In genomic region chr1:172028394-172029275, GRCm38 (mm10) we compare ENCODE assay signal across 8 mouse cellular contexts. TPM values are rescaled to one million over a fixed set of nuclear protein-coding genes. Genes with fewer than 3 reads are reported as not detected.
DNase-seq lines count a peak whose midpoint lies in the region; ATAC-seq and TF ChIP-seq lines count a peak whose summit lies in the region.

Gene Vangl2, minus strand, starts transcription at chr1:172028444.

- peak within 1 kb of the TSS; percentile 43 to 84; a peak in 2 of 4 replicates for H3K27ac ChIP-seq in heart, embryonic 14.5 days (replicated peaks in 1 of 2; ENCODE audit: control insufficient read depth in 1 of 2, insufficient read depth in 1 of 2, low read depth in 2 of 2, low read length in 2 of 2)
- no peak within 1 kb of the TSS for H3K27ac ChIP-seq in MEL (ENCODE audit: control insufficient read depth, low read depth, low read length)
- peak within 1 kb of the TSS; percentile 93 for H3K27ac ChIP-seq in hindbrain, embryonic 11.5 days (ENCODE audit: low read depth, low read length)
- no peak within 1 kb of the TSS for H3K27ac ChIP-seq in liver, embryonic 14.5 days

- no peaks in the 10 kb centered on the region for H3K79me2 ChIP-seq in MEL (ENCODE audit: control insufficient read depth, insufficient read depth, low read length, poor library complexity)

- DNase-seq in heart, adult 9 months (ENCODE audit: low spot score in 2 of 2) = no peak
- no peak for DNase-seq in MEL (ENCODE audit: low read depth, low spot score)
- DNase-seq in hindbrain, embryonic 11.5 days (ENCODE audit: low spot score) = no peak
- no peak for DNase-seq in liver, embryonic 14.5 days (ENCODE audit: low read depth in 3 of 3, low spot score in 3 of 3)
- no peak for DNase-seq in urinary bladder, adult 2 months (ENCODE audit: low spot score)
- DNase-seq in kidney, adult 9 months = no peak
- DNase-seq in gastrocnemius, postnatal 36 days = no peak

- no peaks in the 10 kb centered on the region for H3K36me3 ChIP-seq in heart, embryonic 14.5 days (ENCODE audit: control insufficient read depth, insufficient read depth, low read length)
- H3K36me3 ChIP-seq in MEL (ENCODE audit: control insufficient read depth in 1 of 2, insufficient read depth in 2 of 2, low read length in 2 of 2) = peaks cover 0 to 2% of the 10 kb centered on the region in 2 experiments; a peak in 1 of 4 replicates
- no peaks in the 10 kb centered on the region for H3K36me3 ChIP-seq in hindbrain, embryonic 11.5 days (ENCODE audit: control insufficient read depth, insufficient read depth, low read length)
- no peaks in the 10 kb centered on the region for H3K36me3 ChIP-seq in liver, embryonic 14.5 days (replicated peaks; ENCODE audit: control insufficient read depth, insufficient read depth, low read depth)

- intact Hi-C loops in gastrocnemius, postnatal 36 days (cut with DNase I) = no loop called here

- no peak for TF ChIP-seq RAD21 in MEL (IDR thresholded peaks at IDR 0.05; ENCODE audit: low read depth, low read length)

- H3K4me3 ChIP-seq in heart, embryonic 14.5 days (ENCODE audit: control insufficient read depth in 1 of 2, insufficient read depth in 1 of 2, low read depth in 1 of 2, low read length in 2 of 2) = peak within 1 kb of the TSS; percentile 42 to 95
- H3K4me3 ChIP-seq in MEL (ENCODE audit: control insufficient read depth in 1 of 2, insufficient read depth in 1 of 2, low read depth in 2 of 2, low read length in 2 of 2) = peak within 1 kb of the TSS; percentile 41 to 73
- peak within 1 kb of the TSS; percentile 68 for H3K4me3 ChIP-seq in hindbrain, embryonic 11.5 days (ENCODE audit: low read depth, low read length)
- peak within 1 kb of the TSS; percentile 12 to 54 for H3K4me3 ChIP-seq in liver, embryonic 14.5 days (ENCODE audit: insufficient read depth in 1 of 2, low read depth in 2 of 2, low read length in 2 of 2)

- peak within 1 kb of the TSS; percentile 93 for H3K9ac ChIP-seq in heart, embryonic 14.5 days (ENCODE audit: low read length)
- peak within 1 kb of the TSS; percentile 66 for H3K9ac ChIP-seq in MEL (ENCODE audit: control insufficient read depth, low read depth, low read length, poor library complexity, severe bottlenecking)
- peak within 1 kb of the TSS; percentile 49 for H3K9ac ChIP-seq in hindbrain, embryonic 11.5 days (ENCODE audit: low read depth, low read length)
- peak within 1 kb of the TSS; percentile 39 for H3K9ac ChIP-seq in liver, embryonic 14.5 days (replicated peaks)

- H3K9me3 ChIP-seq in heart, embryonic 14.5 days (ENCODE audit: control insufficient read depth, low read length) = no peaks in the 10 kb centered on the region
- no peaks in the 10 kb centered on the region for H3K9me3 ChIP-seq in MEL (replicated peaks; ENCODE audit: insufficient read depth, low read length)
- no peaks in the 10 kb centered on the region for H3K9me3 ChIP-seq in hindbrain, embryonic 11.5 days (ENCODE audit: control insufficient read depth, low read length)
- H3K9me3 ChIP-seq in liver, embryonic 14.5 days (ENCODE audit: control insufficient read depth, low read length) = no peaks in the 10 kb centered on the region

- no peaks in the 10 kb centered on the region for H3K27me3 ChIP-seq in heart, embryonic 14.5 days (ENCODE audit: control insufficient read depth, insufficient read depth, low read length)
- peaks cover 3 to 10% of the 10 kb centered on the region in 2 experiments; a peak in 3 of 4 replicates for H3K27me3 ChIP-seq in MEL (ENCODE audit: control insufficient read depth in 1 of 2, insufficient read depth in 2 of 2, low read length in 2 of 2)
- no peaks in the 10 kb centered on the region for H3K27me3 ChIP-seq in hindbrain, embryonic 11.5 days (ENCODE audit: control insufficient read depth, insufficient read depth, low read length)
- H3K27me3 ChIP-seq in liver, embryonic 14.5 days (ENCODE audit: control insufficient read depth, insufficient read depth, low read length) = no peaks in the 10 kb centered on the region; the same call in 1 of the 2 replicates

- peaks cover 16 to 25% of the 10 kb centered on the region in 2 experiments for H3K4me1 ChIP-seq in heart, embryonic 14.5 days (ENCODE audit: control insufficient read depth in 2 of 2, insufficient read depth in 2 of 2, low read length in 2 of 2)
- peaks cover 0 to 7% of the 10 kb centered on the region in 2 experiments; a peak in 2 of 4 replicates for H3K4me1 ChIP-seq in MEL (ENCODE audit: control insufficient read depth in 1 of 2, insufficient read depth in 2 of 2, low read length in 2 of 2)
- H3K4me1 ChIP-seq in hindbrain, embryonic 11.5 days (replicated peaks; ENCODE audit: control insufficient read depth, insufficient read depth, low read length) = peaks cover 12% of the 10 kb centered on the region
- peaks cover 0 to 7% of the 10 kb centered on the region in 2 experiments; a peak in 2 of 4 replicates for H3K4me1 ChIP-seq in liver, embryonic 14.5 days (replicated peaks; ENCODE audit: control insufficient read depth in 2 of 2, insufficient read depth in 2 of 2, low read length in 1 of 2)

- WGBS in heart, embryonic 14.5 days = 71% methylated on average over 21 of the region's 21 CpGs
- 37% methylated on average over 21 of the region's 21 CpGs for WGBS in hindbrain, embryonic 11.5 days
- WGBS in liver, embryonic 14.5 days (ENCODE audit: insufficient replicate concordance) = 70% methylated on average over 21 of the region's 21 CpGs

- ATAC-seq in heart, embryonic 14.5 days (ENCODE audit: insufficient number of reproducible peaks, insufficient read depth, low FRiP score, low read depth) = no peak
- no peak for ATAC-seq in hindbrain, embryonic 11.5 days (ENCODE audit: low FRiP score)
- no peak for ATAC-seq in liver, embryonic 14.5 days (ENCODE audit: insufficient read depth)

- no peak for TF ChIP-seq CTCF in MEL (IDR thresholded peaks at IDR 0.05 in 2 of 3, conservative IDR thresholded peaks at IDR 0.05 in 1 of 3; ENCODE audit: control insufficient read depth in 1 of 3, insufficient read depth in 1 of 3, low read depth in 2 of 3, low read length in 3 of 3, poor library complexity in 1 of 3, severe bottlenecking in 1 of 3)
- TF ChIP-seq CTCF in liver, embryonic 14.5 days (IDR thresholded peaks at IDR 0.05; ENCODE audit: low read depth) = no peak

- no peak for TF ChIP-seq POLR2A in MEL (IDR thresholded peaks at IDR 0.05; ENCODE audit: control insufficient read depth in 1 of 2, insufficient read depth in 1 of 2, low read depth in 1 of 2, low read length in 2 of 2, poor library complexity in 1 of 2)

- no peak for TF ChIP-seq EP300 in MEL (IDR thresholded peaks at IDR 0.05; ENCODE audit: low read depth in 1 of 2, low read length in 2 of 2)
- no peak for TF ChIP-seq EP300 in liver, embryonic 14.5 days (IDR thresholded peaks at IDR 0.05; ENCODE audit: low read depth)

- H3K4me2 ChIP-seq in heart, embryonic 14.5 days (ENCODE audit: low read length) = peak within 1 kb of the TSS; percentile 69
- H3K4me2 ChIP-seq in hindbrain, embryonic 11.5 days (replicated peaks; ENCODE audit: low read depth, low read length) = peak within 1 kb of the TSS; percentile 36
- H3K4me2 ChIP-seq in liver, embryonic 14.5 days (ENCODE audit: low read depth) = peak within 1 kb of the TSS; percentile 63

TF ChIP-seq in MEL, 35 proteins besides CTCF, POLR2A, EP300 and RAD21:
- TF ChIP-seq CHD2 (IDR thresholded peaks at IDR 0.05; ENCODE audit: low read length) (no peak), JUND (IDR thresholded peaks at IDR 0.05; ENCODE audit: low read depth, low read length) (no peak), RCOR1 (IDR thresholded peaks at IDR 0.05; ENCODE audit: low read depth, low read length) (no peak), SIN3A (IDR thresholded peaks at IDR 0.05; ENCODE audit: low read length) (no peak), KAT2A (conservative IDR thresholded peaks at IDR 0.05; ENCODE audit: low read depth, low read length) (no peak), MEF2A (IDR thresholded peaks at IDR 0.05; ENCODE audit: extremely low read depth, insufficient replicate concordance, low read depth, low read length, poor library complexity, severe bottlenecking) (no peak), TBP (IDR thresholded peaks at IDR 0.05; ENCODE audit: low read depth, low read length) (no peak), MAX (IDR thresholded peaks at IDR 0.05; ENCODE audit: low read length) (no peak), MYC (IDR thresholded peaks at IDR 0.05; ENCODE audit: low read depth, low read length) (no peak), ZNF384 (IDR thresholded peaks at IDR 0.05; ENCODE audit: low read depth, low read length) (no peak), UBTF (IDR thresholded peaks at IDR 0.05; ENCODE audit: borderline replicate concordance, insufficient read depth, low read depth, low read length) (no peak), NELFE (IDR thresholded peaks at IDR 0.05; ENCODE audit: low read depth, low read length) (no peak), ETS1 (IDR thresholded peaks at IDR 0.05; ENCODE audit: low read depth, low read length) (no peak), TAL1 (IDR thresholded peaks at IDR 0.05; ENCODE audit: low read length) (no peak), USF2 (IDR thresholded peaks at IDR 0.05; ENCODE audit: borderline replicate concordance in 1 of 2, insufficient read depth in 1 of 2, low read depth in 1 of 2, low read length in 2 of 2) (no peak), POLR2AphosphoS5 (IDR thresholded peaks at IDR 0.05; ENCODE audit: borderline replicate concordance, low read depth, low read length) (no peak), ZKSCAN1 (IDR thresholded peaks at IDR 0.05; ENCODE audit: low read depth, low read length) (no peak), ZMIZ1 (IDR thresholded peaks at IDR 0.05; ENCODE audit: low read depth, low read length) (no peak)

RNA-seq across cellular contexts. Expression of gene Vangl2, which starts in this region (rescaled TPM):
- polyA plus RNA-seq in heart, embryonic 14.5 days (2014; fragmentation: Nextera tagmentation; extraction: Ambion mirVana) = 9.2 and 10.0 TPM in 2 replicates
- total RNA-seq in MEL (2012; rRNA removed) = 0.39 and 0.88 TPM in 2 replicates
- polyA plus RNA-seq in MEL (2012; ENCODE audit: insufficient read depth in 1 of 2, insufficient read length in 2 of 2, low read depth in 1 of 2, low replicate concordance in 2 of 2, missing spikeins in 1 of 2) = 1 to 10 TPM in 1 of 2 experiments, not detected in 1; 3.0 TPM
- 60.3 and 61.6 TPM in 2 replicates for polyA plus RNA-seq in hindbrain, embryonic 11.5 days (2014; fragmentation: Nextera tagmentation; extraction: Ambion mirVana)
- polyA plus RNA-seq in liver, embryonic 14.5 days (2012; rRNA removed) = 0.73 and 0.90 TPM in 2 replicates
- polyA plus RNA-seq in liver, embryonic 14.5 days (2014; fragmentation: Nextera tagmentation; extraction: Ambion mirVana) = 0.56 and 0.69 TPM in 2 replicates
- 3.7 and 6.4 TPM in 2 replicates for polyA plus RNA-seq in urinary bladder, adult 2 months (2012; rRNA removed)
- total RNA-seq in gastrocnemius, postnatal 36 days (2021) = 1 to 10 TPM; 1.4 TPM

Comparison
In these comparisons a context has a peak if more than half of its experiments do, and no peak if none do; other contexts are left out.
1. H3K27ac ChIP-seq: peak in heart, embryonic 14.5 days (2 of 2) and hindbrain, embryonic 11.5 days (single experiment); none in MEL (single experiment) and liver, embryonic 14.5 days (single experiment).
2. H3K9ac ChIP-seq: peak in every context shown above with its lines; median percentile 93 in heart, embryonic 14.5 days; 66 in MEL; 49 in hindbrain, embryonic 11.5 days; 39 in liver, embryonic 14.5 days.
3. Peak in every context shown above with its lines, with median percentiles within 50 percentile points of each other: H3K4me2 ChIP-seq and H3K4me3 ChIP-seq.